Mouse (Mus musculus): ENCODE measurements around the gene Pttg1. TPM values are rescaled to one million over a fixed set of nuclear protein-coding genes. Genes with fewer than 3 reads are reported as not detected.

Pttg1 gene
- total and polyA plus RNA-seq, 3 experiments: 55.5 to 84.5 (median 74.8) TPM

- Histone ChIP-seq H3K36me3 (ENCODE audit: control insufficient read depth, insufficient read depth, low read length) (no peaks in the 10 kb centered on the region), H3K9ac (ENCODE audit: low read depth, low read length) (0 out of 2 replicates have a peak overlapping the region, but pooled peaks have one; percentile 7), H3K27me3 (ENCODE audit: control insufficient read depth, insufficient read depth, low read length) (no peaks in the 10 kb centered on the region), H3K79me2 (replicated peaks; ENCODE audit: control insufficient read depth, insufficient read depth, low read length) (no peaks in the 10 kb centered on the region), H3K27ac (peak overlapping the region; percentile 93), H3K4me3 (peak overlapping the region; percentile 55), H3K4me1 (ENCODE audit: control insufficient read depth, insufficient read depth, low read length) (peaks cover 2% of the 10 kb centered on the region)
- TF ChIP-seq EP300 (IDR thresholded peaks at IDR 0.05; ENCODE audit: insufficient read depth, low read depth, low read length) (no peak), POLR2A (IDR thresholded peaks at IDR 0.05; ENCODE audit: insufficient read depth, low read depth, low read length) (no peak), CTCF (IDR thresholded peaks at IDR 0.05) (no peak)
- peak in 1 of 2 experiments; percentile 35 for DNase-seq
- 2% methylated on average over 8 of the region's 8 CpGs for WGBS
- intact Hi-C loops (cut with DNase I): no loop called here
These were observed 40.3 kb downstream of the Pttg1 start for GRCm38 (mm10) chr11:43385716-43386115.

DNA sequence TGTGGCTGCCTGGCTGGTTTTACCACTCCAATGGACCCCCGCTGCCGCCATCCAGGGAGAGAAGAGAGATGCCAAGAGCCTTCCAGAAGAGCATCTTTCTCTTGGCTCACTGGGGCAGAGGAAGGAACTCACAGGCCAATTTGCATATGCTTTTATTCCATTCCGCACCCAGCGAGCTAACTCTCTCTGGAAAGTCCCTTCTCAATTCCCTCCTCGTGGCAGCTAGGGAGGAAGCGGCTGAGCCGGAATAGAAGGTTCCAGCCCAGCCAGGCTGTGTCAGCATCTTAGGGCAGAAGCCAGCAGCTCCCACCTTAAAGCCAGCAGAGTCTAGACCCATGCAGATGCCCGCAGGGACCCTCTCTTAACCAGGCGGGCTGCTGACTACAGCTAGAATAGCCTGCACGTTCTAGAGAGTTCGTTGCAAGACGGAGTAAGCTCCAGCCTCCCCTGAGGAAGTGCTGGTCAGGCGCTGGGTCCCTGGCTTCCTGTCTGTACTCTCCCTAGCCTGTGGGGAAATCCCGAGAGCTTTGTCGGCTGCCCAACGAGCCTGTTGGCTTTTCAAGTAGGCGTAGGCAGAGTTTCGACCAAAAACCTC is 40.9 kb downstream of the Pttg1 start:
- Histone ChIP-seq H3K4me1 (ENCODE audit: control insufficient read depth, insufficient read depth, low read length) (peaks cover 2% of the 10 kb centered on the region), H3K27me3 (ENCODE audit: control insufficient read depth, insufficient read depth, low read length) (no peaks in the 10 kb centered on the region), H3K27ac (peak overlapping the region; percentile 93), H3K9ac (ENCODE audit: low read depth, low read length) (peak overlapping the region; percentile 53), H3K36me3 (ENCODE audit: control insufficient read depth, insufficient read depth, low read length) (no peaks in the 10 kb centered on the region), H3K79me2 (replicated peaks; ENCODE audit: control insufficient read depth, insufficient read depth, low read length) (no peaks in the 10 kb centered on the region), H3K4me3 (peak overlapping the region; percentile 55)
- TF ChIP-seq POLR2A (IDR thresholded peaks at IDR 0.05; ENCODE audit: insufficient read depth, low read depth, low read length) (peak; percentile 38; the same call in 1 of the 2 replicates), EP300 (IDR thresholded peaks at IDR 0.05; ENCODE audit: insufficient read depth, low read depth, low read length) (no peak)
- WGBS: under 1% methylated on average over 18 of the region's 18 CpGs
- peak; percentile 76 to 82 for DNase-seq
- intact Hi-C loops (cut with DNase I): no loop called here

DNA sequence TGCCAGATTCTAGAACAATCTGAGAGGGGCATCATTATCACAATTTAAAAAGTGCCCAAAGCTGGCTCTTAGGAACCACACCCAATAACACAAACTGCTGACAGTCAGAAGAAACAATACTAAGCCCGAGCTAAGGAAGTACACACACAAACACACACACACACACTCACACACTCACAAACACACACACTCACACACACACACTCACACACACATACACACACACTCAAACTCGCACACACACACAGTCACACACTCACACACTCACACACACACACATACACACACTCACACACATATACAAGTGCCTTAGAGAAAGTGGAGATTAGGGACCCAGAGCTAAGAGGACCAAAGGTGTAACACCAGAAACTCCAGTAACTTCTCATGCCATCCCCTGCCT is 42.5 kb downstream of the Pttg1 start:
- intact Hi-C loops (cut with DNase I): no loop called here
- Histone ChIP-seq H3K79me2 (replicated peaks; ENCODE audit: control insufficient read depth, insufficient read depth, low read length) (no peaks in the 10 kb centered on the region), H3K36me3 (ENCODE audit: control insufficient read depth, insufficient read depth, low read length) (no peaks in the 10 kb centered on the region), H3K27ac (no peak overlapping the region; the same call in 1 of the 2 replicates), H3K27me3 (ENCODE audit: control insufficient read depth, insufficient read depth, low read length) (no peaks in the 10 kb centered on the region), H3K4me3 (no peak overlapping the region), H3K9ac (ENCODE audit: low read depth, low read length) (peak overlapping the region; percentile 37; the same call in 1 of the 2 replicates), H3K4me1 (ENCODE audit: control insufficient read depth, insufficient read depth, low read length) (peaks cover 2% of the 10 kb centered on the region)
- TF ChIP-seq POLR2A (IDR thresholded peaks at IDR 0.05; ENCODE audit: insufficient read depth, low read depth, low read length) (no peak), CTCF (IDR thresholded peaks at IDR 0.05) (no peak), EP300 (IDR thresholded peaks at IDR 0.05; ENCODE audit: insufficient read depth, low read depth, low read length) (no peak)
- 49% methylated on average over 2 of the region's 2 CpGs for WGBS
- no peak for DNase-seq

GRCm38 (mm10) chr11:43380901-43381300 is 45.1 kb downstream of the Pttg1 start:
- TF ChIP-seq CTCF (IDR thresholded peaks at IDR 0.05) (no peak), EP300 (IDR thresholded peaks at IDR 0.05; ENCODE audit: insufficient read depth, low read depth, low read length) (no peak), POLR2A (IDR thresholded peaks at IDR 0.05; ENCODE audit: insufficient read depth, low read depth, low read length) (no peak)
- no peaks in the 10 kb centered on the region for H3K27me3 ChIP-seq (ENCODE audit: control insufficient read depth, insufficient read depth, low read length)
- DNase-seq: no peak
- no peak overlapping the region for H3K9ac ChIP-seq (ENCODE audit: low read depth, low read length)
- no peak overlapping the region for H3K27ac ChIP-seq
- H3K4me1 ChIP-seq (ENCODE audit: control insufficient read depth, insufficient read depth, low read length): peaks cover 2% of the 10 kb centered on the region
- WGBS: 89% methylated on average over 7 of the region's 7 CpGs
- intact Hi-C loops (cut with DNase I): no loop called here
- H3K4me3 ChIP-seq: no peak overlapping the region
- no peaks in the 10 kb centered on the region for H3K79me2 ChIP-seq (replicated peaks; ENCODE audit: control insufficient read depth, insufficient read depth, low read length)
- no peaks in the 10 kb centered on the region for H3K36me3 ChIP-seq (ENCODE audit: control insufficient read depth, insufficient read depth, low read length)

GRCm38 (mm10) chr11:43379911-43380485 is 46.1 kb downstream of the Pttg1 start:
- Histone ChIP-seq H3K4me1 (ENCODE audit: control insufficient read depth, insufficient read depth, low read length) (no peaks in the 10 kb centered on the region; the same call in 1 of the 2 replicates), H3K36me3 (ENCODE audit: control insufficient read depth, insufficient read depth, low read length) (no peaks in the 10 kb centered on the region), H3K27ac (no peak overlapping the region), H3K4me3 (no peak overlapping the region), H3K27me3 (ENCODE audit: control insufficient read depth, insufficient read depth, low read length) (no peaks in the 10 kb centered on the region), H3K9ac (ENCODE audit: low read depth, low read length) (no peak overlapping the region), H3K79me2 (replicated peaks; ENCODE audit: control insufficient read depth, insufficient read depth, low read length) (no peaks in the 10 kb centered on the region)
- 82% methylated on average over 11 of the region's 11 CpGs for WGBS
- TF ChIP-seq POLR2A (IDR thresholded peaks at IDR 0.05; ENCODE audit: insufficient read depth, low read depth, low read length) (no peak), EP300 (IDR thresholded peaks at IDR 0.05; ENCODE audit: insufficient read depth, low read depth, low read length) (no peak), CTCF (IDR thresholded peaks at IDR 0.05) (no peak)
- DNase-seq: no peak
- intact Hi-C loops (cut with DNase I): no loop called here

DNA sequence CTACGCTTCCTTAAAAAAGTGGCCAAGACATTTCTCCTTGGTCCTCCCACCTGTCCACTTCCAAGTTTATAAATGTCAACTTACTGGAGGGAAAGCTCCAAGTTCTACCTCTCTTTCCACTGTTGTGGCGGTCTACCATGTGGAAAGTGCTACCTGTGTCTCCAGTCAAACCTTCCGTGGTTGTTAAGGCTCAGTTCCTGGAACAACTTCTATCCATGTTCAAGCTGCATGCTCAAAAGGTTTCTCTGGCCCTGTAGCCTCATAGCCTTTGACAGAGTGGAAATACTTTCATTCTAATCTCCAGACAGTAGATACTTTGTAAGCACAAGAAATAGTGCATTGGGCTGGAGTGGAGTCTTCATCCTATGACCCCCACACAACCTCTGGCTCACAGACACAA is 46.6 kb downstream of the Pttg1 start:
- WGBS: 89% methylated on average over 3 of the region's 3 CpGs
- DNase-seq: no peak
- no peaks in the 10 kb centered on the region for H3K4me1 ChIP-seq (ENCODE audit: control insufficient read depth, insufficient read depth, low read length)
- H3K27ac ChIP-seq: no peak overlapping the region
- no peak overlapping the region for H3K4me3 ChIP-seq
- H3K79me2 ChIP-seq (replicated peaks; ENCODE audit: control insufficient read depth, insufficient read depth, low read length): no peaks in the 10 kb centered on the region
- TF ChIP-seq EP300 (IDR thresholded peaks at IDR 0.05; ENCODE audit: insufficient read depth, low read depth, low read length) (no peak), CTCF (IDR thresholded peaks at IDR 0.05) (no peak), POLR2A (IDR thresholded peaks at IDR 0.05; ENCODE audit: insufficient read depth, low read depth, low read length) (no peak)
- no peaks in the 10 kb centered on the region for H3K27me3 ChIP-seq (ENCODE audit: control insufficient read depth, insufficient read depth, low read length)
- no peaks in the 10 kb centered on the region for H3K36me3 ChIP-seq (ENCODE audit: control insufficient read depth, insufficient read depth, low read length)
- intact Hi-C loops (cut with DNase I): no loop called here
- no peak overlapping the region for H3K9ac ChIP-seq (ENCODE audit: low read depth, low read length)

Data from heart, adult 2 months (tissue).